Mouse (Mus musculus) megakaryocyte, embryonic 14.5 days (primary cell): Measurements from ENCODE around the gene Arid5b.

Experiments used
- FLI1 ChIP-seq: IDR thresholded peaks from 2 replicates; pipeline ENCODE4 v1.6.1; 2012; ENCODE audit warnings: low read length, inconsistent platforms, mixed read lengths
- GATA1 ChIP-seq: IDR thresholded peaks from 3 replicates; pipeline ENCODE4 v1.6.1; 2012; ENCODE audit warnings: mixed read lengths, low read length, inconsistent platforms, borderline replicate concordance

DNA sequence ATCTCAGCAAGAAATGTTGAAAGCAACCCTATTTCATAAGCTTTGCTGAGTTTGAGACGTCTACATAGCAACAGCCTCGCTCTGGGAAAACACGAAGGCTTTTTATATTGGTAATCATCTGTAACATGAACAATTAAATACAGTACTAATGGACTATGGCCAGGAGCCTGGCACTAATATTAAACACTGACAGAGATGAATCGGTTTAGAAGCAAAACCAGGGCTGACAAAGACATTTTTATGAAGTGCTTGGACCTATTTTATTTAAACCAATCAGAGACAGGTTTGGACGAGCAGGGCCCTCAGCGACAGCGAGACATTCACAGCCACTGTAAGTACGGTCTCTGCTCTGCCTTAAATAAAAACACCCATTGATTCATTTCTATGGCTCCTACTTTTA, 165.6 kb downstream of the Arid5b start:
- TF ChIP-seq GATA1: no peak
- no peak for TF ChIP-seq FLI1
